Mouse (Mus musculus) CH12.LX (cell line): ENCODE results near the gene Rpl36a. TPM values are rescaled to one million over a fixed set of nuclear protein-coding genes. Genes with fewer than 3 reads are reported as not detected.

Source experiments
- DNase-seq: peaks from one replicate; pipeline ENCODE4 v3.0.0-alpha.2; 2013; ENCODE audit errors: extremely low read depth
- H3K27ac ChIP-seq: 2 replicates; pipeline ENCODE4 v1.5.1; 2012; ENCODE audit warnings: low read depth, mild to moderate bottlenecking, control low read depth, moderate library complexity; ENCODE audit not compliant: insufficient read depth
- H3K27me3 ChIP-seq: replicated peaks from 2 replicates; pipeline ENCODE3; 2012; ENCODE audit warnings: inconsistent platforms
- H3K36me3 ChIP-seq, 2 experiments: replicated peaks in 1 of 2; 2 replicates each; pipeline versions ENCODE3 to v1.6.1; 2012; ENCODE audit warnings: inconsistent platforms in 1 of 2, low read length in 1 of 2, mild to moderate bottlenecking in 1 of 2, mixed read lengths in 1 of 2, moderate library complexity in 1 of 2; ENCODE audit not compliant: control insufficient read depth in 1 of 2, insufficient read depth in 1 of 2
- H3K4me1 ChIP-seq, 2 experiments: 2 replicates each; pipeline ENCODE4 v1.6.1; 2012; ENCODE audit warnings: inconsistent platforms in 1 of 2, moderate library complexity in 1 of 2; ENCODE audit not compliant: insufficient read depth in 2 of 2, control insufficient read depth in 1 of 2
- H3K4me2 ChIP-seq: 2 replicates; pipeline ENCODE4 v1.6.1; 2012; ENCODE audit warnings: low read depth, mild to moderate bottlenecking, control low read depth; ENCODE audit not compliant: poor library complexity, insufficient read depth, severe bottlenecking
- H3K4me3 ChIP-seq, 3 experiments: fragments of 150-350 bp in 1 of 3; sonication (generic) in 1 of 3; replicated peaks in 1 of 3; 2 replicates each; pipeline versions ENCODE3 to v1.5.1; 2011 to 2012; ENCODE audit warnings: low read depth in 2 of 3, low read length in 2 of 3, mild to moderate bottlenecking in 2 of 3, moderate library complexity in 2 of 3, control low read depth in 1 of 3, improper control_type of control experiment in 1 of 3, inconsistent platforms in 1 of 3, mixed read lengths in 1 of 3; ENCODE audit not compliant: poor library complexity in 1 of 3
- H3K79me2 ChIP-seq: replicated peaks from 2 replicates; pipeline ENCODE4 v1.6.1; 2012; ENCODE audit warnings: mild to moderate bottlenecking, moderate library complexity; ENCODE audit not compliant: control insufficient read depth, poor library complexity, insufficient read depth, severe bottlenecking; ENCODE audit errors: extremely low read depth
- H3K9ac ChIP-seq: 2 replicates; pipeline ENCODE4 v1.6.1; 2012; ENCODE audit warnings: low read depth, mild to moderate bottlenecking, control low read depth, moderate library complexity; ENCODE audit not compliant: insufficient read depth
- H3K9me3 ChIP-seq: replicated peaks from 2 replicates; pipeline ENCODE3; 2012; ENCODE audit warnings: low read length, inconsistent platforms, mixed read lengths
- BHLHE40 ChIP-seq: IDR thresholded peaks from 2 replicates; pipeline ENCODE4 v1.6.1; 2011; ENCODE audit warnings: mild to moderate bottlenecking, low read depth, low read length, improper control_type of control experiment
- CHD2 ChIP-seq: IDR thresholded peaks from 2 replicates; pipeline ENCODE4 v1.6.1; 2011; ENCODE audit warnings: low read length, improper control_type of control experiment
- CTCF ChIP-seq, 2 experiments: IDR thresholded peaks in 1 of 2; conservative IDR thresholded peaks in 1 of 2; 2 replicates each; pipeline ENCODE4 v1.5.1; 2011 to 2012; ENCODE audit warnings: low read depth in 2 of 2, low read length in 2 of 2, improper control_type of control experiment in 1 of 2, inconsistent platforms in 1 of 2, mild to moderate bottlenecking in 1 of 2, moderate library complexity in 1 of 2
- ELF1 ChIP-seq: IDR thresholded peaks from 2 replicates; pipeline ENCODE4 v1.6.1; 2014; ENCODE audit warnings: low read depth, mild to moderate bottlenecking, inconsistent platforms, low read length, improper control_type of control experiment
- ETS1 ChIP-seq: conservative IDR thresholded peaks from 2 replicates; pipeline ENCODE4 v1.6.1; 2012; ENCODE audit warnings: low read depth, mild to moderate bottlenecking, inconsistent platforms, low read length, improper control_type of control experiment, moderate library complexity
- HCFC1 ChIP-seq: IDR thresholded peaks from 2 replicates; pipeline ENCODE4 v1.6.1; 2012; ENCODE audit warnings: low read depth, mild to moderate bottlenecking, inconsistent platforms, low read length, improper control_type of control experiment
- IRF4 ChIP-seq: IDR thresholded peaks from 2 replicates; pipeline ENCODE4 v1.6.1; 2014; ENCODE audit warnings: low read depth, mild to moderate bottlenecking, inconsistent platforms, low read length, improper control_type of control experiment
- JUND ChIP-seq: conservative IDR thresholded peaks from 2 replicates; pipeline ENCODE4 v1.6.1; 2011; ENCODE audit warnings: low read depth, low read length, improper control_type of control experiment
- MAFK ChIP-seq: IDR thresholded peaks from 2 replicates; pipeline ENCODE4 v1.6.1; 2011; ENCODE audit warnings: low read length, improper control_type of control experiment; ENCODE audit not compliant: insufficient replicate concordance
- MAX ChIP-seq: IDR thresholded peaks from 2 replicates; pipeline ENCODE4 v1.6.1; 2011; ENCODE audit warnings: low read length, improper control_type of control experiment
- MAZ ChIP-seq: IDR thresholded peaks from 2 replicates; pipeline ENCODE4 v1.6.1; 2012; ENCODE audit warnings: low read depth, mild to moderate bottlenecking, inconsistent platforms, low read length, improper control_type of control experiment, moderate library complexity
- MXI1 ChIP-seq: IDR thresholded peaks from 2 replicates; pipeline ENCODE4 v1.6.1; 2011; ENCODE audit warnings: mild to moderate bottlenecking, low read depth, low read length, improper control_type of control experiment
- MYC ChIP-seq: IDR thresholded peaks from 2 replicates; pipeline ENCODE4 v1.6.1; 2011; ENCODE audit warnings: low read depth, mild to moderate bottlenecking, improper control_type of control experiment, low read length
- NELFE ChIP-seq: IDR thresholded peaks from 2 replicates; pipeline ENCODE4 v1.6.1; 2011; ENCODE audit warnings: low read depth, low read length, improper control_type of control experiment
- POLR2AphosphoS2 ChIP-seq: IDR thresholded peaks from 2 replicates; pipeline ENCODE4 v1.6.1; 2011; ENCODE audit warnings: low read depth, low read length, improper control_type of control experiment
- RAD21 ChIP-seq: IDR thresholded peaks from 2 replicates; pipeline ENCODE4 v1.6.1; 2011; ENCODE audit warnings: low read depth, mild to moderate bottlenecking, low read length, improper control_type of control experiment, moderate library complexity
- UBTF ChIP-seq: IDR thresholded peaks from 2 replicates; pipeline ENCODE4 v1.6.1; 2012; ENCODE audit warnings: low read depth, mild to moderate bottlenecking, inconsistent platforms, low read length, improper control_type of control experiment, moderate library complexity
- USF1 ChIP-seq: IDR thresholded peaks from 2 replicates; pipeline ENCODE4 v1.6.1; 2014; ENCODE audit warnings: low read depth, mild to moderate bottlenecking, inconsistent platforms, low read length, improper control_type of control experiment
- ZKSCAN1 ChIP-seq: IDR thresholded peaks from 2 replicates; pipeline ENCODE4 v1.6.1; 2012; ENCODE audit warnings: low read depth, inconsistent platforms, low read length, improper control_type of control experiment, borderline replicate concordance
- ZMIZ1 ChIP-seq: IDR thresholded peaks from 2 replicates; pipeline ENCODE4 v1.6.1; 2012; ENCODE audit warnings: low read depth, mild to moderate bottlenecking, inconsistent platforms, low read length, improper control_type of control experiment
- ZNF384 ChIP-seq: IDR thresholded peaks from 2 replicates; pipeline ENCODE4 v1.6.1; 2012; ENCODE audit warnings: low read depth, low read length, improper control_type of control experiment, inconsistent platforms
- dilution Hi-C: fragments of 300-500 bp; cut with MboI; formaldehyde crosslinking; loops from 2 replicates; pipeline ENCODE4 v1.14.3; 2020; ENCODE audit warnings: low sequenced_read_pairs; ENCODE audit not compliant: extremely low pct_unique_long_range_greater_than_20kb, extremely low pct_ligation_motif_present
- in situ Hi-C: fragments of 300-500 bp; cut with MboI; formaldehyde crosslinking; loops from 3 replicates; pipeline ENCODE4 v1.14.3; 2019; ENCODE audit warnings: low sequenced_read_pairs, low pct_ligation_motif_present, low pct_unique_long_range_greater_than_20kb, mixed read lengths
- polyA plus RNA-seq: library from polyadenylated mRNA; unstranded; fragments of >175 nt; gene quantifications from 2 replicates; pipeline ENCODE4 v1.2.1, GENCODE M21; 2012; ENCODE audit warnings: low read depth; ENCODE audit not compliant: insufficient read length
- total RNA-seq, 2 experiments: library from RNA; depleted of rRNA; stranded (reverse); fragments of 300-350 nt in 1 of 2; fragments of >200 nt in 1 of 2; gene quantifications; 2 replicates each; pipeline ENCODE4 v1.2.3; 2012 to 2014

The Rpl36a gene
- total and polyA plus RNA-seq, 3 experiments: 869 to 2,800 (median 2,352) TPM

DNA sequence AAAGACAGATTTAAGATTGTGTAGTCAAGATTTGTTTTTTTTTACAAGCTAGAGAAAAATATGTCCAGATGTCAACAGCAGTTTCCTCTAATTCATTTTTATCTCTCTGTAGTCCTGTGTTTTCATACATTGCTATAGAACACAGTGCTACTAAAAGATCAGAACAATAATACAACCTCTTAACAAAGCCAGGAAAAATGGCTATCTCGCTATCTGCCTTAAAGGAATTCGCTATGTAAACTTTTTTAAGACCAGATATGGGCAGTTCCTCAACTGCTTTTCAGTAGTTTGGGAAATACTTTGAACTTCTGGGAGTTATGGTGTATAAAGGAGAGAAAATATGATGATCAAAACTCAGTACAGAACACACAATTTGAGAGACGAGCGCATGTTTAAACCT, 37.9 kb downstream of the Rpl36a start:
- Histone ChIP-seq H3K79me2 (no peaks in the 10 kb centered on the region), H3K27ac (no peak overlapping the region), H3K4me2 (no peak overlapping the region), H3K4me3 (no peak overlapping the region), H3K4me1 (no peaks in the 10 kb centered on the region), H3K27me3 (no peaks in the 10 kb centered on the region), H3K9me3 (no peaks in the 10 kb centered on the region)
- in situ Hi-C loops: no loop called here
- DNase-seq: no peak
- dilution Hi-C loops: no loop called here
- no peak for TF ChIP-seq CTCF (conservative IDR thresholded peaks at IDR 0.05 in 1 of 2, IDR thresholded peaks at IDR 0.05 in 1 of 2; ENCODE audit: low read depth in 2 of 2, low read length in 2 of 2)
- TF ChIP-seq ELF1: no peak
- TF ChIP-seq MAFK: no peak
- TF ChIP-seq MXI1: no peak
- TF ChIP-seq HCFC1: no peak
- TF ChIP-seq ZNF384: no peak
- TF ChIP-seq ZKSCAN1: no peak
- TF ChIP-seq CHD2: no peak
- no peak for TF ChIP-seq JUND
- TF ChIP-seq IRF4: no peak
- no peak for TF ChIP-seq NELFE
- TF ChIP-seq, all 38 proteins: peak for 0
- Histone ChIP-seq H3K36me3 (no peaks in the 10 kb centered on the region), H3K9ac (no peak overlapping the region)

DNA sequence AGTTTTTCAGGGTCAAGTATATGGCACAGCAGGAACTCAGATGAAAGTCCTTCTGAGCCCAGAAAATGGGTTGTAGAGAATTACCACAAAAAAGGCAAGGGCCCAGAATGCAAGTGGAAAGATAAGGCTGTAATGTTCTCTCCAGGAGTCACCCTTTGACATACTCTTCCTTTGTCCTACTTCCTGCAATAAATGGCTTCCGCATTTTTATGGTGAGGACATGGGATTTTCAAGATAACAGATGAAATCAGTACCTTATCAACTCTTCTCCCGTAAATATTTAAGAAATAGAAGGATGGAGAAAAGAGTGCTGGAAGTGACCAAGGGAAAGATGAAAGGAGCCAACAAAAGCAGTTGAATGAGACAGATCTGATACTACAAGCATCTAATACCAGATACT, 42.7 kb downstream of the Rpl36a start:
- H3K79me2 ChIP-seq: no peaks in the 10 kb centered on the region
- no peaks in the 10 kb centered on the region for H3K9me3 ChIP-seq
- no peak overlapping the region for H3K9ac ChIP-seq
- dilution Hi-C loops: no loop called here
- no peak for DNase-seq
- no peaks in the 10 kb centered on the region for H3K36me3 ChIP-seq
- H3K4me1 ChIP-seq: no peaks in the 10 kb centered on the region
- H3K4me2 ChIP-seq: no peak overlapping the region
- no peaks in the 10 kb centered on the region for H3K27me3 ChIP-seq
- in situ Hi-C loops: loop anchor here (25.0 kb wide), 1 partner anchor 284 kb away; no protein-coding TSS in a partner anchor
- H3K4me3 ChIP-seq: no peak overlapping the region
- H3K27ac ChIP-seq: no peak overlapping the region
- no peak for TF ChIP-seq ETS1
- TF ChIP-seq MYC: no peak
- TF ChIP-seq BHLHE40: no peak
- TF ChIP-seq ZMIZ1: no peak
- no peak for TF ChIP-seq MAX
- no peak for TF ChIP-seq NELFE
- TF ChIP-seq ZKSCAN1: no peak
- TF ChIP-seq UBTF: no peak
- no peak for TF ChIP-seq MAZ
- no peak for TF ChIP-seq CHD2
- TF ChIP-seq POLR2AphosphoS2: no peak
- no peak for TF ChIP-seq ELF1
- no peak for TF ChIP-seq MXI1
- no peak for TF ChIP-seq RAD21
- no peak for TF ChIP-seq MAFK
- no peak for TF ChIP-seq USF1
- TF ChIP-seq, all 38 proteins: peak for 0
